12 mouse cellular contexts compared by ENCODE assay signal in genomic region chr15:90303393-90303792, GRCm38 (mm10).
"Had no signal": no experiment of that assay in that cellular context is flagged by ENCODE, and none has a peak within 500 bp of the region (broad histone marks: within the 10 kb centered on the region; RNA-seq: fewer than 3 reads in every experiment).

No protein-coding gene starts in this region.

- ATAC-seq: intestine, embryonic 16.5 days; lung, postnatal 0 days; midbrain, embryonic 13.5 days had no signal

- DNase-seq: kidney, adult 2 months; kidney, postnatal 14 days; layer of hippocampus, postnatal 36 days; lung, adult 2 months; lung, postnatal 36 days; retina, postnatal 1 day; spleen, adult 18-20 months; thymus, adult 2 months; thymus, postnatal 25 days had no signal
